Mouse (Mus musculus) thymus, postnatal 10 days (tissue): Measurements from ENCODE around the gene Wars2.

Source experiments
- DNase-seq, 2 experiments: peaks; one replicate each; pipeline ENCODE4 v3.0.0; 2021; ENCODE audit warnings: low spot score in 2 of 2

The Wars2 gene

GRCm38 (mm10) chr3:99188097-99188496 lies 47.2 kb downstream of the Wars2 start:
- DNase-seq: no peak

DNA sequence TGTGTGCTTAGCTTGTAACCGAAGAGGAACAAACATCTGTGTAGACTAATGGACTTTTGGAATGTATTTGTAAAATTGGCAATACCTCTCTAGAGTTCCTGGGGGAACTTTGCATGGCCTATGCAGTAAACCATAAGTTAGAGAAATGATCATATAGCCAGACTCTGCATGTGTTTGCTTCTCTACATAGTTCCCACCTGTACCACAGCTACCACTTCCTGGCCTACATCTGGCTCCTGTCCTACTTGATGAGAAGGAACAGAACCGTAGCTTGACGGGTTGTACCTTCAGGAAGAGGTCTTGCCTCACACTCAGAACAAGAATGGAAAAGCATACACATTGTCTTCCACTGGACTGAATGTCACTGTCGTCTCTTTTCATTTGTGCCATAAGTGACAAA lies 52.7 kb downstream of the Wars2 start:
- peak; percentile 42 to 49 for DNase-seq

- no peak for DNase-seq
Measured at GRCm38 (mm10) chr3:99203331-99203730, 62.5 kb downstream of the Wars2 start.

GRCm38 (mm10) chr3:99208416-99208815 lies 67.5 kb downstream of the Wars2 start:
- DNase-seq: no peak

- DNase-seq: no peak
Measured at GRCm38 (mm10) chr3:99211105-99211698, 70.3 kb downstream of the Wars2 start.

DNA sequence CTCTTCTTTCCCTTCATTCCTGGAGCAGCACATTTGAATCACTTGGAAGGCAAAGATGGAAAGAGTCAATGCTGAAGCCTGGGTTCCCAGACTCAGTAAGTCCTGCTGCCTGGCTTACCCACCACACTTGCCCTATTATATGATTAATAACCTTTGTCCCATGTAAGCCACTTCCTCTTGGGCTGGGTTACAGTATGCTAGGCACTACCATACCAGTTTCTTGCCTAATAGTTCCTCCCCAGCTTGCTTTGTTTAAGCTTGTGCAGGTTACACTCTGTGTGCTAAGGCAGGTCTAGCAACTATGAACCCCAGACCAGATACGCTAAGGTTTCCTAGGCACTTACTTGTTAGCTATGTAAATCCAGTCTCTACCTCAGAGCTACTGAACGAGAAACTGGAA lies 86.9 kb downstream of the Wars2 start:
- DNase-seq: no peak

DNA sequence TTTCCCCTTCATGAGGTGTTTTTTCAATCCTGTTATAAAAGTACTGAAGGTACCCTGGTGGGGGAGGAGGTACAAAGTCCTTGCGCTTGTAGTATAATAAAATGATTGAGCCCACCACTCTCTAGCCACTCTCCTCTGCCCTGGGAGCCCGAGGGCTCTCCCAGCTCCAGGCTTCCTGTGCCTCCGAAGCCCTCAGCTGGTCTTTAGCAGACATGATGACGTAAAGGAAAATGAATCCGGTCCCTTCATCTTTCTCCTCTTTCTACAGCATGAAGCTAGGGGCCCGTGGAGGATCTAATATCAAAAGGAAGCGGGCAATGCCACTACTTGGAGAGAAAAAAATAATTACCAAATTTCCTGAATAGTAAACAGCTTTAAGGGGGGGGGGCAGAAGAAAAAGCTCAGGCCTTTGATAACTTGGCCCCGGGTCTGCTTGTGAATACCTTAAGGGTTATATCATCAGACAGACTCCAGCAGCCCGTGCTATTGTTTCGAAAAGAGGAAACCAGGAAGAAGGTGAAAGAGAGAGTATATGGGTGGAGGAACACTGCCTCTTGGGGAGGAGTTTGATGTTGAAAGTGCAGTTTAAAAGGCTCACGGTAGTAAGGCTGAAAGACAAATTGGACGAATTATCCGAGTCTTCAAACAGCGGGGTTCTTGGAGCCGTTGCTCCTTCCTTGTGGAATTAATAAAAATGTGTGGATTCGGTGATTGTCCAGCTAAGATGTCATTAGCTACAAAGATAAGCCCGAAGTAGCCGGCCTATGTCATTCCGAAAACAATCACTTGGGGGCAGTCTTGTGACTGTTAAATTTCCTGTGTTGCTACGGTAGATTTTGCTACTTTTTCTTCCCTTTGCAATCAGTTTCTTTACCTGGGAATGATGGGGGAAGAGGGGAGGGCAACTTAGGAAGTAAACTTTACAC lies 92.8 kb downstream of the Wars2 start:
- DNase-seq: peak in 1 of 2 experiments; percentile 55

- no peak for DNase-seq
Measured at GRCm38 (mm10) chr3:99234319-99234869, 93.5 kb downstream of the Wars2 start.

DNA sequence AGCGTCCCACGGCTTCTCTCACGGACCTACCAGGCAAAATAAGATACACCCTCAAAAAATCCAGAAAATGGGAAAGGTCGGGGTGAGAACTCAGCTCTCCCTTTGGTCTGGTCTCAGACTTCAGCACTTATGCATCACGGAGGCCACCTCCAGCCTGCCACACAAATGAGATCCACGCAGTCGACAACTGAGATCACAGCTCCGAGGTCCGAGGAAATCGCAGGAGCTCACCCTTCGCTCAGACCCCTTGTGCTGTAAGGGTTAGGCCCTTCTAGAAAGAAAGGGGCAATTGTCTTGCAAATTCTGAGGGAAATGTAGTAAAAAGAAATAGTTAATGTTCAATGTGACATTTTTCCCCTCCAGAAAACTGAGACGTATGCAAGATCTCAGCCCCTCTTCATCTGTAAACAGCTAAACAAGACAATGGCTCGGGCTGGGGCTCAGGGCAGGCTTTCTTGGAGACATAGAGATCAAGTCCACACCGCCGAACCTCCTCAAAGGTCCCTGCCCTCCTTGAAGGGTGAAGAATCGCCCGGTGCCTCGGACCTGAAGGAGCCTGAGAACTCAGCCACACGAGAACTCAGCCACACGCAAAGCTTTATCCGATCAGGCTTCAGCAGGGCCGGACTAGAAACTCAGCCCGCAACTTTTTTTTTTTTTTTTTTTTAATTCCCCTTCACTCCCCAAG lies 94.4 kb downstream of the Wars2 start:
- DNase-seq: no peak

GRCm38 (mm10) chr3:99235804-99236755 lies 95.2 kb downstream of the Wars2 start:
- DNase-seq: no peak

DNA sequence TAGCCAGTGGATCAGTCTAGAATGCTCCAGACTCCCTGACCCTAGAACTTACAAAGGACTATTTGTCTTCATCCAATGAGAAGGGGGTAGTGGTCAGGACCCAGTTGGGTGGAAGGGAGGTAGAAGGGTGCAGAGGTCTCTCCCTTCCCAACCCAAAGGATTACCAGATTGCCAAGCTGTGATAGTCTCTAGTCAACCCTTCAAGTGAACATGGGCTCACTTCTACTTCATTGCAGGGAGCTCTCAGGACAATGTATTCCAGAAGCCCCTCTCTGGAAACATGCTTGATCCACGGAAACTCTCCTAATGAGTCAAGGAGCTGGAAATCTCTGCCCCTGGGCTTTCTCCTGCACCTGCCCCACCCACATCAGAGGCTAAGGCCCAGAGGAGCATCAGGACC lies 97.8 kb downstream of the Wars2 start:
- DNase-seq: no peak

- DNase-seq: no peak
Measured at GRCm38 (mm10) chr3:99239301-99240045, 98.6 kb downstream of the Wars2 start.

- DNase-seq: no peak
Measured at GRCm38 (mm10) chr3:99240213-99240720, 99.4 kb downstream of the Wars2 start, which contains the start of gene Tbx15. Tbx15 (plus strand) TSS chr3:99240381.

DNA sequence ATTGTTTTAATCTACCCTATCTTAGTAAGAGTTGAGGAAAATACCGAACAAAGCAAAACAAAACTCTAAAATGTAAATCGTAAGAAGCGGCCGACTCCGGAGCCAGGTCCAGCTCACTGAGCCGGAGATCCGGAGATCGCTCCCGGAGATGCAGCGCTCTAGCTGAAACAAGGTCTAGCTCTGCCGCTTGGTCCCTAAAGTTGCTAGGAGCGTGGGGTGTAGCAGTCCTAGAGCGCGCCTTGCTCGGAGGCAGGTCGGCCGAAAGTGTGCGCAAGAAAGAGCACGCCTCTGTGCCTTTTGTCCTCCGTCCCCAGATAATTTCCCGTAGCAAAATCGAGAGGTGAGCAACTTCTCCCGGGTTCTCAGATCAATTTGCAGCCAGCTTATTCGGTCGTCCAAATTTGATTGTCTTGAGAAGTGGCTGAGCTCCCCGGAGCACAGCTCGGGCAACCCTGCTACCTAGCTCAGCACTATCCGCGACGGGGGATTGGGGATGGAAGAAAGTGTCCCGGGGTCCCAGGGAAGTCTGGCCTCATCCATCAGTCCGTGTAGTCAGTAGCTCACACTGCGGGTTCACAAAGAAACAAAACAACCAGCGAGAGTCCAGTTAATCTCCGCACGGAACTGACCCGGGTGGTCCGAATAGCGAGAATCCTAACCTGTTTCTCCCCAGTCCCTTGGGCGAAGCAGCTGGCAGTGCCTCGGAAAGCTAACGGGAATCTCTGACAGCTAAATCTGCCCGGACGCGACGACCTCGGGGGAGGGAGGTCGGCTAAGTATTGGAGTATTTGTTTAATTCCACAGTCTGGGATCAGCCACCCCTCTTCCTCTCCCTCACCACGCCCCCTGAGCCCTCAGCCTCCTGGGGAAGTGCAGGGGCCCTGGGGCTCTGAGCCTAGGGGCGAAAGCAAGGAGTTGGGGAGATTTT lies 100.2 kb downstream of the Wars2 start:
- no peak for DNase-seq

DNA sequence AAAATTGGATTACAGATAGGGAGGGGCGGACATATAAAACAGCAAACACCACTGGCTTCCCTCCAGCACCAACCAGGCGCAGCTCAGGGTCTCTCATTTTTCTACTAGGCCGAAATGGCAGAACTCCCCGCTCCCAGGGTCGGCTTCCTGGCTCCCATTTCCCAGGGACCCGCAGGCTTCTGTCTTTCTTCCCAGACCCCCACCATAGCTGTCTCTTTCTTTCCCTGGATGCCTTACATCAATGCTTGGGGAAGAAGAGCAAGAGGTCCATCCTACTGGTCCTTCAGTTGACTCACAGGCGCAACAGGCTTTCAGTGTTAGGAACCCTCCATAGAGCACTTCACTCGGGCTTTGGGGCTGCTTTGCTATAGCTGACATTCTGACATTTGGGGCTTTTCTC lies 101.6 kb downstream of the Wars2 start:
- DNase-seq: no peak

- no peak for DNase-seq
Measured at GRCm38 (mm10) chr3:99245341-99245740, 104.5 kb downstream of the Wars2 start.

DNA sequence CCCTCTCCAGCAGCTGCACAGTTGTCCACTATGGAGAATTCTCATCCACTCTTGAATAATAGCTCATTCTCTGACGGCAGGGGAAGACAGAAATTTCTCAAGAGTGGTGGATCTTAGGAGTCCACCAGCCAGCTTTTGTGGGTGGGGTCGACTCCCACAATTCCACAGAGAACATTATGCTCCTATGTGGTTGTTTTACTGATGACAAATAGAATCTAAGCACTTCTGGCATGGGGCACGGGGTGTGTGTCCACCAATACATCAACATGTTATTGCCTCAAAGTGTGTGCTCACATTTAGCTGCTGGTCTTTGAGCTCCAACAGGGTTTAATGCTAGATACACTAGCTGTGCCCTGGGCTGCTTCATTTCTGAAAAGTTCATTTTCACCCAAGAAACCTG lies 105.8 kb downstream of the Wars2 start:
- DNase-seq: no peak

DNA sequence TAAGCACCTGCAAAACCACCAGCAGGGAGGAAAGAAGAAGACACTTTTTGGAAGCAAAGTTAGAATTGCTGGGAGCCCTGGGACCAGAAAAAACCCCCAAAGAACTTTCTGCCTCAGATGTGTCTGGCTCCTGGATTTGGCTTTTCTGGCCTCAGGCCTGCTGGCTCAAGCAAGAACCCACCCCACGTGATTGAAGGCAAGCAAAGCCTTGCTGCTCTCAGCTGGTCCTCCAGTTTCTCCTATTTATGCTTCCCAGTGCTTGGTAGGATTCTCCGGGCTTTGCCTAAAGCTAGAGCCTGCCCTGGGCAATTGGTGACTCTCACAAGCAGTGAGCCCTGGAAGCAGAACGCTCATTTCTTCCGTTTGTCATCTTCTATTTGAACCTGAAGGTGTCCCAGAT lies 106.7 kb downstream of the Wars2 start:
- no peak for DNase-seq
